Mouse (Mus musculus): ENCODE measurements around the gene Nell2. TPM values are rescaled to one million over a fixed set of nuclear protein-coding genes. Genes with fewer than 3 reads are reported as not detected.

The Nell2 gene
- polyA plus RNA-seq, 1 experiment from 2014 or later = 95.4 TPM

DNA sequence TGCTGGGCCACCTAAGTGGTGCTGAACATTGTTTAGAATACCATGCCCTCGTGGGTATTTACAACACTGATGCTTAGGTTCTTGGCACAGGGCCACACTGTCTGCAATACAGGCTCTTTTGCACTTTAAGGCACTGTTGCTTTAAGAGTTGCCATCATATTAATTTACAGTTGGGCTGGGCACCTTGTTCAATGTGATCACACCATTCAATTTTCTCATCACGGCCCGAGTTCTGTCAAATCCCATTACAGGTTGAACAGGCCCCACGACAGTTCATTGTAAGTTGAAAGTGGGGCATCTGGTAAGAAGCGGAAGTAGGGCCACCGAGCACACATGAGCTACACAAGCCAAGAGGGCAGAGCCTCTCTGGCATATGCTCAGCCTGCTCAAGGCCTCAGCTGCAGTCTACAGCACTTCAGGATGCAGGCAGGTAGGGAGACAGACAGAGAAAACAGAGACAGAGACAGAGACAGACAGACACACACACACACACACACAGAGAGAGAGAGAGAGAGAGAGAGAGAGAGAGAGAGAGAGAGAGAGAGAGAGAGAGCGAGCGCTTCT is 421.0 kb downstream of the Nell2 start:
- Histone ChIP-seq H3K36me3 (ENCODE audit: control insufficient read depth, insufficient read depth, low read length) (no peaks in the 10 kb centered on the region), H3K9me3 (ENCODE audit: control insufficient read depth, low read length) (no peaks in the 10 kb centered on the region), H3K9ac (ENCODE audit: low read depth, low read length) (no peak overlapping the region), H3K4me1 (replicated peaks; ENCODE audit: control insufficient read depth, insufficient read depth, low read length) (no peaks in the 10 kb centered on the region), H3K4me2 (replicated peaks; ENCODE audit: low read depth, low read length) (no peak overlapping the region), H3K27ac (ENCODE audit: low read depth, low read length) (no peak overlapping the region), H3K4me3 (ENCODE audit: low read depth, low read length) (no peak overlapping the region), H3K27me3 (ENCODE audit: control insufficient read depth, insufficient read depth, low read length) (no peaks in the 10 kb centered on the region)
- ATAC-seq (ENCODE audit: low FRiP score) (no peak), DNase-seq (ENCODE audit: low spot score) (no peak)
- WGBS = 79% methylated on average over 8 of the region's 8 CpGs

DNA sequence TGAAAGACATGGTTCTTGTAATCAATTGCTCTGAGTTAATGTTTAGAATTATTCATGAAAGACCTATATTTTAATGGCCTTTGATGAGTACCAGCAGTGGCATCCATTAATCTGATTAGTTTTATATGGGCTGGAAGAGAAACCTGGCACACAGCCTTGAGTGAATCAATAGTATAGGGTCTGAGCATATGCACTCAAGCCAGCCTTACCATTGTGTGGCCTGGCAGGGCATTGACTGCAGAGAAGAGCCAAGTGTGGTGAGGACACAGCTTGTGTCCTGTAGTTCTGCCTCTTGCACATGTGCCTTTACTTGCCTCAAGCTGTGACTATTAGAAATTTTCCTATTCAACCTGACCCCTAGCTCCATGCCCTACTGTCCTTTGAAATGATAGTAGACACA is 426.8 kb downstream of the Nell2 start:
- Histone ChIP-seq H3K9me3 (ENCODE audit: control insufficient read depth, low read length) (no peaks in the 10 kb centered on the region), H3K4me2 (replicated peaks; ENCODE audit: low read depth, low read length) (no peak overlapping the region), H3K27ac (ENCODE audit: low read depth, low read length) (no peak overlapping the region), H3K4me3 (ENCODE audit: low read depth, low read length) (no peak overlapping the region), H3K4me1 (replicated peaks; ENCODE audit: control insufficient read depth, insufficient read depth, low read length) (no peaks in the 10 kb centered on the region), H3K27me3 (ENCODE audit: control insufficient read depth, insufficient read depth, low read length) (no peaks in the 10 kb centered on the region), H3K9ac (ENCODE audit: low read depth, low read length) (no peak overlapping the region), H3K36me3 (ENCODE audit: control insufficient read depth, insufficient read depth, low read length) (no peaks in the 10 kb centered on the region)
- no peak for ATAC-seq (ENCODE audit: low FRiP score)
- DNase-seq (ENCODE audit: low spot score) = no peak

DNA sequence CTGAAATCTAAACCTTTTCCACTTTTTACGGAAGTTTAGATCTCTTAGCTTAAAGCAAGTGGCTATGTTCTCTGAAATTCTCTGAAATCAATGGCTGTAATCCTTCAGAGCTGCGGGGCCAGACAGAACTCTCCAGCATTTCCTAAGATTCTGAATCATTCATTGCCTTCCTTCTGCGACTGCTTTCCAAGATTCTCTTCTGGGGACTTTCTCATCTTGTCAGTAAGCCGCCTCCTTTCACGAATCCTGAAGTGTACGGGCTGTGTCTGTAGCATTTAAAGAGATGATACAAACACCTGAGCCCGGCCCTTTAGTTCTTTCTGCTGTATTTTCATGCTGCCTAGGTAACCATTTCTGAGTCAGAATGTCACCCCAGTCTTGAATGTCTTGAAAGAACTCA is 428.2 kb downstream of the Nell2 start:
- H3K4me2 ChIP-seq (replicated peaks; ENCODE audit: low read depth, low read length) = no peak overlapping the region
- H3K27me3 ChIP-seq (ENCODE audit: control insufficient read depth, insufficient read depth, low read length) = no peaks in the 10 kb centered on the region
- H3K4me1 ChIP-seq (replicated peaks; ENCODE audit: control insufficient read depth, insufficient read depth, low read length) = no peaks in the 10 kb centered on the region
- no peak overlapping the region for H3K4me3 ChIP-seq (ENCODE audit: low read depth, low read length)
- ATAC-seq (ENCODE audit: low FRiP score) = no peak
- DNase-seq (ENCODE audit: low spot score) = no peak
- no peak overlapping the region for H3K27ac ChIP-seq (ENCODE audit: low read depth, low read length)
- H3K36me3 ChIP-seq (ENCODE audit: control insufficient read depth, insufficient read depth, low read length) = no peaks in the 10 kb centered on the region
- no peaks in the 10 kb centered on the region for H3K9me3 ChIP-seq (ENCODE audit: control insufficient read depth, low read length)
- WGBS = 90% methylated on average over 7 of the region's 7 CpGs
- no peak overlapping the region for H3K9ac ChIP-seq (ENCODE audit: low read depth, low read length)

DNA sequence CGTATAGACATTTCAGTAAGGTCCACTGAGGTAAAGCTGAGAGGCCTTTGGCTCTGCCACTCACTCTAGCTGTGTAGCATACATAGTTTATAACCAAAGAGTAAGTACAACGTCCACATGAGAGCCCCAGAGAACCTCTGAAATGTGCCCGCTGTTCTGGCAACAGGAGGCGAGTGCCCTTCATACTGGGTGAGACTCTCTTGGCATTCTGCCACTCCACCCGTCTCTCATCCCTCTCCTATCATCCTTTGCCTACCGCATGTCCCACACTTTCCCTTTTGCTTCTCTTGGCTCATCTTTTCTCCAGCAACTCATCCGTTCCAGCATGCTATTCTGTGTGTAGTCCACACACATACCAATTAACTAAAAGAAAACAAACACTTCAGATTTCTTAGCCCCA is 442.4 kb downstream of the Nell2 start:
- ATAC-seq (ENCODE audit: low FRiP score) (no peak), DNase-seq (ENCODE audit: low spot score) (no peak)
- H3K36me3 ChIP-seq (ENCODE audit: control insufficient read depth, insufficient read depth, low read length) = no peaks in the 10 kb centered on the region
- H3K4me1 ChIP-seq (replicated peaks; ENCODE audit: control insufficient read depth, insufficient read depth, low read length) = no peaks in the 10 kb centered on the region
- H3K27me3 ChIP-seq (ENCODE audit: control insufficient read depth, insufficient read depth, low read length) = no peaks in the 10 kb centered on the region
- H3K9ac ChIP-seq (ENCODE audit: low read depth, low read length) = no peak overlapping the region
- no peak overlapping the region for H3K4me2 ChIP-seq (replicated peaks; ENCODE audit: low read depth, low read length)
- H3K4me3 ChIP-seq (ENCODE audit: low read depth, low read length) = no peak overlapping the region
- H3K27ac ChIP-seq (ENCODE audit: low read depth, low read length) = no peak overlapping the region
- no peaks in the 10 kb centered on the region for H3K9me3 ChIP-seq (ENCODE audit: control insufficient read depth, low read length)
- WGBS = 85% methylated on average over 7 of the region's 7 CpGs

DNA sequence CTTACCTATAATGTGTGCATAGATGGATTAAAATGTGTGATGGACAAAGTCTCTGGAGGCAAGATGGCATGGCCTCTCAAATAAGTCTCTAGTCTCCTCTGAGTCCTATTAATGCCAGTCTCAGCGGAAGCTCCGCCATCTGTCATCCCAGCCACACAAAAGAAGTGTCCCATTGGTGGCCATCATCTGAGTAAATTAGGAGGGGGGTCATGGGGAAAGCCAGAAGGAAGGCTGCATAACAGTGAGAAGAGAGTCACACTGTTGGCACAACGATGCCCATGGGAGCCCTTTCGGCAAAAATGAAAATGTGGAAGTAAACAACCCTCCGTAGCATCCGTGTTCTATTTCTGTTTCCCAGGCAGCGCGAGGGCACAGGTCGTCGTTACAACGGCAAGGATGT is 446.7 kb downstream of the Nell2 start:
- peak; percentile 48 for DNase-seq (ENCODE audit: low spot score)
- peak; percentile 75; the same call in 1 of the 2 replicates for ATAC-seq (ENCODE audit: low FRiP score)
- H3K27ac ChIP-seq (ENCODE audit: low read depth, low read length) = 0 out of 2 replicates have a peak overlapping the region, but pooled peaks have one; percentile 30
- H3K4me1 ChIP-seq (replicated peaks; ENCODE audit: control insufficient read depth, insufficient read depth, low read length) = no peaks in the 10 kb centered on the region
- no peaks in the 10 kb centered on the region for H3K27me3 ChIP-seq (ENCODE audit: control insufficient read depth, insufficient read depth, low read length)
- 70% methylated on average over 11 of the region's 11 CpGs for WGBS
- H3K9ac ChIP-seq (ENCODE audit: low read depth, low read length) = no peak overlapping the region
- no peak overlapping the region for H3K4me2 ChIP-seq (replicated peaks; ENCODE audit: low read depth, low read length)
- H3K9me3 ChIP-seq (ENCODE audit: control insufficient read depth, low read length) = no peaks in the 10 kb centered on the region
- no peaks in the 10 kb centered on the region for H3K36me3 ChIP-seq (ENCODE audit: control insufficient read depth, insufficient read depth, low read length)
- H3K4me3 ChIP-seq (ENCODE audit: low read depth, low read length) = no peak overlapping the region

DNA sequence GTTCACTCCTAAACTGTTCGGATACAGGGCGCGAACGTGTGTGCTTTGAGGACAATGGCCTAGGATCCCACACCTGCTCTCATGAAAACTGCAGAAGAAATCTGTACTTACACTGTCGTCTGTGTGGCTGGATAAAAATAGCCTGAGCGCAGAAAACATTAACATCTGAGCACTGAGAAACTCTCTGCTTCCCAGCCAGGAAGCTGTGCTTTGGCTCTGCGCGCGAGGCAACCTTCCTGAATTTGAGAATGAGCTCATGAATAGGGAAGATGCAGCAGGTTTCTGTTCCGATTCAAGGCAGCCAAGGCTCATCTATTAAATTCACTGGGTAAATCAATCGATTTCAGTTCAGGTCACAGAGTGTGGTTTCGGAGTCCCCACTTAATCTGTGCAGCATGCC is 453.0 kb downstream of the Nell2 start:
- Histone ChIP-seq H3K27me3 (ENCODE audit: control insufficient read depth, insufficient read depth, low read length) (no peaks in the 10 kb centered on the region), H3K4me1 (replicated peaks; ENCODE audit: control insufficient read depth, insufficient read depth, low read length) (no peaks in the 10 kb centered on the region), H3K9ac (ENCODE audit: low read depth, low read length) (no peak overlapping the region), H3K36me3 (ENCODE audit: control insufficient read depth, insufficient read depth, low read length) (no peaks in the 10 kb centered on the region), H3K4me3 (ENCODE audit: low read depth, low read length) (no peak overlapping the region), H3K27ac (ENCODE audit: low read depth, low read length) (no peak overlapping the region), H3K9me3 (ENCODE audit: control insufficient read depth, low read length) (no peaks in the 10 kb centered on the region), H3K4me2 (replicated peaks; ENCODE audit: low read depth, low read length) (no peak overlapping the region)
- WGBS = 77% methylated on average over 12 of the region's 12 CpGs
- DNase-seq (ENCODE audit: low spot score) = no peak
- ATAC-seq (ENCODE audit: low FRiP score) = no peak

DNA sequence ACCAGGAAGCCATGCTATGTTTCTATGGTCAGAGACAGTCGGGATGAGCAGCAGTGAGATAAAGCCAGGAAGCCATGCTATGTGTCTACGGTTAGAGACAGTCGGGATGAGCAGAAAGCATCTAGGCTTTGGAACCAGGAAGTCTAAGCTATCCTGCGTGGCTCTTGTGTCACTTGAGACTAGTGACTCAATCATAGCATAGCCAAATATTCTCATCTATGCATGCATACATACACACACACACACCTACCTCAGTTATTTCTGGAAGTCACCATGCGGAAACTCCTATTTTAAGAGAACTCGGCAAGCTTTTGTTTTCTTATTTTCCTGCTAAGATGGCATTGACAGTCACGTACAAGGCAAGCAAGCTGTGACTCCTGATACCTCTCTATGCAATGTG is 457.5 kb downstream of the Nell2 start:
- H3K4me2 ChIP-seq (replicated peaks; ENCODE audit: low read depth, low read length) = no peak overlapping the region
- ATAC-seq (ENCODE audit: low FRiP score) (no peak), DNase-seq (ENCODE audit: low spot score) (no peak)
- no peak overlapping the region for H3K9ac ChIP-seq (ENCODE audit: low read depth, low read length)
- H3K36me3 ChIP-seq (ENCODE audit: control insufficient read depth, insufficient read depth, low read length) = no peaks in the 10 kb centered on the region
- 94% methylated on average over 7 of the region's 7 CpGs for WGBS
- no peaks in the 10 kb centered on the region for H3K27me3 ChIP-seq (ENCODE audit: control insufficient read depth, insufficient read depth, low read length)
- no peak overlapping the region for H3K27ac ChIP-seq (ENCODE audit: low read depth, low read length)
- no peaks in the 10 kb centered on the region for H3K9me3 ChIP-seq (ENCODE audit: control insufficient read depth, low read length)
- H3K4me3 ChIP-seq (ENCODE audit: low read depth, low read length) = no peak overlapping the region
- no peaks in the 10 kb centered on the region for H3K4me1 ChIP-seq (replicated peaks; ENCODE audit: control insufficient read depth, insufficient read depth, low read length)

DNA sequence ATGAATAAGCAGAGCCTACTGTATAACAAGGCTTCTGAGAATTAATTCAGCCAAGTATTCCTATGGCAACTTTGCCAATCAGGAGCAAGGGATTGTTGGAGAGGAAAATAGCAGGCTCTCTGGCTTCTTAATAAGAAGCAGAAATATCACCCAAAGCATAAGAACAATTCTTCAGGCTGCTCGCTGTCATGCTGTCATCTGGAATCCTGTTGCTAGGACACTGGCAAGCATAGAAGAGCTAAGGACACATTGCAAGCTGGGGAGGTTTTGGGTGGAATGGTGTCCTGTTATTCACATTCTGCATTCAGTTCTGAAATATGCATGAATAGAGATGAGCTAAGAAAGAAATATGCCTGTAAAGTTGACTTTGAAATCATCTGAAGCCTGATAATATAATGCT is 459.6 kb downstream of the Nell2 start:
- no peak overlapping the region for H3K4me2 ChIP-seq (replicated peaks; ENCODE audit: low read depth, low read length)
- no peaks in the 10 kb centered on the region for H3K36me3 ChIP-seq (ENCODE audit: control insufficient read depth, insufficient read depth, low read length)
- no peaks in the 10 kb centered on the region for H3K9me3 ChIP-seq (ENCODE audit: control insufficient read depth, low read length)
- DNase-seq (ENCODE audit: low spot score) = no peak
- no peak overlapping the region for H3K9ac ChIP-seq (ENCODE audit: low read depth, low read length)
- no peak overlapping the region for H3K27ac ChIP-seq (ENCODE audit: low read depth, low read length)
- WGBS = 86% methylated on average over 1 of the region's 1 CpGs
- H3K4me3 ChIP-seq (ENCODE audit: low read depth, low read length) = no peak overlapping the region
- no peak for ATAC-seq (ENCODE audit: low FRiP score)
- H3K4me1 ChIP-seq (replicated peaks; ENCODE audit: control insufficient read depth, insufficient read depth, low read length) = no peaks in the 10 kb centered on the region
- no peaks in the 10 kb centered on the region for H3K27me3 ChIP-seq (ENCODE audit: control insufficient read depth, insufficient read depth, low read length)

DNA sequence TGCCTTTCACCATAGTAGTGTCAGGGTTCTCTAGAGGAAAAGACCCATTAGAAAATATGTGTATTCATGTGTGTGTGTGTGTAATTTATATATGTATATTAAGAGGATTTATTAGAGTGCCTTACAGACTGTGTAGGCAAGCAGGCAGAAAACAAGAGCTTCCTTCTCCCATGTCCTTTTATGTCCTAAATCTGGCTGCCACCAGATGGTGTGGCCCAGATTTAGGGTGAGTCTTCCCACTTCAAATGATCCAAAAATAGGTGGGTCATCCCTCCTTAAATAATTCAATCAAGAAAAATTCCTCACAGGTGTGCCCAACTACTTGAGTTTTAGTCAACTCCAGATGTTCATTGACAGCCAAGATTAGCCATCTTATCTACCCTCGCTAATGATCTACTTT is 460.3 kb downstream of the Nell2 start:
- Histone ChIP-seq H3K4me1 (replicated peaks; ENCODE audit: control insufficient read depth, insufficient read depth, low read length) (no peaks in the 10 kb centered on the region), H3K4me2 (replicated peaks; ENCODE audit: low read depth, low read length) (no peak overlapping the region), H3K27ac (ENCODE audit: low read depth, low read length) (no peak overlapping the region), H3K4me3 (ENCODE audit: low read depth, low read length) (no peak overlapping the region), H3K9ac (ENCODE audit: low read depth, low read length) (no peak overlapping the region), H3K27me3 (ENCODE audit: control insufficient read depth, insufficient read depth, low read length) (no peaks in the 10 kb centered on the region), H3K9me3 (ENCODE audit: control insufficient read depth, low read length) (no peaks in the 10 kb centered on the region), H3K36me3 (ENCODE audit: control insufficient read depth, insufficient read depth, low read length) (no peaks in the 10 kb centered on the region)
- 94% methylated on average over 1 of the region's 1 CpGs for WGBS
- DNase-seq (ENCODE audit: low spot score) (no peak), ATAC-seq (ENCODE audit: low FRiP score) (no peak)
